Mouse (Mus musculus): ENCODE measurements around the gene Tgif1. TPM values are rescaled to one million over a fixed set of nuclear protein-coding genes. Genes with fewer than 3 reads are reported as not detected.
"Not testable (repeated sequence)": the region's sequence is repeated elsewhere in the genome, so short reads cannot be mapped to it uniquely, and the experiment has no call there.

The Tgif1 gene
- total RNA-seq, 2 experiments from 2014 or later = 35.7 to 51.8 TPM

DNA sequence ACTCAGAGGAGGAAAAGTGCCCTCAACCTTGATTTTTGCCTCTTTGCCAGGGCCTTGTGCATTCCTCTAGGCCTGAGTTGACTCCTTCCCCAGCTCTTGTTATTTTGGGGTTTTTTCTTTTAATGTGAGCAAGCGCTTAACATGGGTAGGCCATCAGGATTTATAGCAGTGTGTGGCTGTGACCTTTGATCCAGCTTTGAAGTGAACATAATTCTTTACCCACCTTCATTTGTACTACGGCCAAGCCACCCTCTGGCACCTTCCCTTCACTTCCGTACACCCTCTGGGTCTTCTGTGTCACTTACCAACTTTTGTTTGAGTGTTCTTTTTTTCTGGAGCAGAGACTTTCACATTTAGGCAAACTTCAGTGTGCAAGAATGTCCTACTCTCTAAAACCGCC is 10.1 kb downstream of the Tgif1 start:
- no peak for DNase-seq

DNA sequence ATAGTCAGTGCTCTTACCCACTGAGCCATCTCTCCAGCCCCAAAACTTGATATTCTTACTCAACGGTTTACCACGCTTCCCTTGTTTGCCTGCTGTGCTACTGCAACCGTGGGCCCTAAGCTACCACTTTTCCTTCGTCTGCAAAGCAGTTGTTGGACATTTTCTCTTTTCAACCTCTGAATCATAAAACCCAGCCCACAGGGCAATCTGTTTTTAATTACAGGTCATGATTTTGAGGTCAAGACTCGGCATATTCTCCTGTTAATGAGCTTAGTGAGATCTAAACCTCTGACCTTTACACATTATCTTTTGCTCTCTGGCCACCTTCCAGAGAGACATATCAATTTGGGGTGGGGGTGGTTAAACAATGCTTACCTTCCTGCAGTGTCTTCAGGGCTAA is 14.8 kb downstream of the Tgif1 start:
- no peak for DNase-seq

DNA sequence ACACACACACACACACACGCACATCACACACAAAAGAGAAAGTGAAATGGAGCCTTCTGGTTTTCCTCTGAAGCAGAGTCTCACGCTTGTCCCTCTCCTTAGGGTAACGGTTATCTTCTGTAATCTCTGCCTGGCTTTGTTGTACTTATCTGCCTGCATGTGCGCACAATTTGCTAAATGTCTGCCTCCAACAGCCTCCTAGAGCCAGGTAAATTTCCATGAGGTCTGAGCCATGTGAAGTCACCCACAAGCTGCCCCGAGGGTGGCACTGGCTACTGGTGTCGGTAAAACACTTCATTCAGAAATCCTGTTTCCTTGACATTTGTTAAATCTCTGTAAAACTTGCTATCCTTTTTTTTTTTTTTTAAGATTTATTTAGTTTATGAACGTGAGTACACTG is 15.3 kb downstream of the Tgif1 start:
- no peak for DNase-seq

DNA sequence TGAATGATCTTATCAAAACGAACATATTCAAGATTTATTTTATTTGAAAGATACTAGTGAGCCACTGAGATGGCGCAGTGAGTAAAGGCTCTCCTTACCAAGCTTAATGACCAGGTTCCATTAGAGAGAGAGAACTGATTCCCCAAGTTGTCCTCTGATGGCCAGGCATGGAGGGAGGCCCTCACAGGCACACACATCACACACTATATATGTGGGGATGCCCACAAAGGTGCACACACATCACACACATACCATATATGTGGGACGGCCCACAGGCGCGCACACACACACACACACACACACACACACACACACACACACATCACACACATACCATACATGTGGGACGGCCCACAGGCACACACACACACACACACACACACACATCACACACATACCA is 15.9 kb downstream of the Tgif1 start:
- not testable (repeated sequence) for DNase-seq

DNA sequence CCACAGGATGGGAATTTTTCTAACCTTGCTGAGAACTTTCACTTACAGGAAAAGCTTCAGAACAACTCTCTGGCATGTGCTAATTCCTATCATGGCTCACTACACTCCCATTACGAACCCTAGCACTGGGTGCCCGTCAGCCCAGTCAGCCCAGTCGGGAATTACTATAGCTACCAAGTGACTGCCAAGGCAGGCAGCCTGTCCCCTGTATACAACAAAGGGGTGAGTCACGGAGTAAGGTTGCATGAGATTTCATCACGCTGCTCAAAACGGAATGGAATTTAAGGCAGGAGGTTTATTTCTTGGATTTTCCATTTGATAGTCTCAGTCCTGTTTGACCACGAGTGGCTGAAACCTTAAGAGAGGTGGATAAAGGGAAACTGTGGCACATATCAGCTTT is 16.5 kb downstream of the Tgif1 start:
- DNase-seq = peak; percentile 56

DNA sequence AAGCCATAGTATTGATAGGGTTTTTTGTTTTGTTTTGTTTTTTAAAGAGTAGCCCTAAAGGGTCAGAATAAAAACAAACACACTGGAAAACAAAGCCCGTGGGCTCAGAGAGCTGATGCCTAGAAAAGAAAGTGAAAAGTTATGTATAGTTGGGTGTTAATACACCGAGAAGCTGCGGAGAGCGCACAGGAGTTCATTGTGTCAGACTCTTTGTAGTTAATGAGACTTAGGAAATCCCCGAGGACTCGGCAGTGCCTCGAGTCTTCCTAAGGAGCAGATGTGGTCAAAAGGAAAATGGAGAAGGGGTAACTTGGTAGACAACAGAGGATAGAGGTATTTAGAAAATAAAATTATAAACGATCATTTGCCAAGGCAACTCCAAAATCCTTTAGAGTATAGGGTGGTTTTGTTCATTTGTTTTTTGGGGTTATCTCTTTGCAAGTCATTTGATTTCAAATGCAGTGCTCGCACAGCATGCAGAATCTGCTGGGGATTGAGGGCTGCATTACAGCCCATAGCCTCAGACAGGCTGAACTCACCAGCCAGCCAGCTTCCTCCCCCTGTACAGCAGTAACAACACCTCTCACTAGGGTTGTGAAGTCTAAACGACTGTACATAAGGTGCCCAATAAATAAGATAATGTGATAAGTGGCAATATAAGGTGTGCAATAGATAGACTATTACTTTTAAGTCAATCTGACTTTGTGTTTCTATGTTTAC is 18.1 kb downstream of the Tgif1 start:
- DNase-seq = no peak

DNA sequence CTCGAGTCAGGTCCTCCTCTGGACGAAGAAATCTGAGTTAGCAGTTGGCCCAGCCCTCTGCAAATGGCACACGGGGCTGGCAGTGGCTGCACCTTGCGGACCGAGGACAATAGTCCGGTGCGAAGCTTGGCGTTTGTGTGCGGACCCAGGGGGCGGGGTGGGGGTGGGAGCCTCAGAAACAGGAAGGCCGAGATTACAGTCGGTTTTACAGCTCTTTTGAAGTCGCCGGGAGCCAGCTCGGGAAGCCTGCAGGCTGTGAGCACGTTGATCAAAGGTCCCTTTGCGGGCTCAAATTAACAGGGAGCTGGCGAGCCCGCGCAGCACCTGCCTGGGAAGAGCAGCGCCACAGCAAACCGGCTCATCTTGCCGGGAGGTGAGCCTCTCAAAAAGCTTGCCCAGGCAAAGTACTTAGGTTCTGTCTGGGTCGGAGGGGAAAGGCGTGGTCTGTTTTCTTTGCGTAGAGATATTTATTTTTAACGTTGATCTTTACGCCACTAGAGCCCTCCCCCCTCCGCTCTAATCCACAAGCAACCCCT is 18.8 kb downstream of the Tgif1 start:
- peak; percentile 56 for DNase-seq

DNA sequence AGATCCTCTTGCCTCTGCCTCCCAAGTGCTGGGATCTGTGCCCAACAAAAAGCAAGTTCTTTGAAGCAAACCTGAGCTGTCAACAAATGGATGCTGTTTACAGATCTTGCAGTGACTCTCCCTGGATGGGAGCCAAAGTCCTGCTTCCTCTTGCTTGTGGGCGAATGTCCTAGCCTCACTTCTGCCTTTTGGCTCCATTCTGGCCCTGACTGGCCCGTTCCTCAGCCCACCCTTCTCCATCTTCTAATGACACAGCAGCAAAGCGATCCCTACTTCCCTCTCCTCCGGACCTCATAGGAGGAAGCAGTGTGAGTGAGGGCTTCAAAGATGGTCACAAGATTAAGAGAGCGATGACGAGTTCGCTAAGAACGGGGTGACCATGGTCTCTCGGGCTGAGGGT is 20.8 kb downstream of the Tgif1 start:
- peak; percentile 49 for DNase-seq

DNA sequence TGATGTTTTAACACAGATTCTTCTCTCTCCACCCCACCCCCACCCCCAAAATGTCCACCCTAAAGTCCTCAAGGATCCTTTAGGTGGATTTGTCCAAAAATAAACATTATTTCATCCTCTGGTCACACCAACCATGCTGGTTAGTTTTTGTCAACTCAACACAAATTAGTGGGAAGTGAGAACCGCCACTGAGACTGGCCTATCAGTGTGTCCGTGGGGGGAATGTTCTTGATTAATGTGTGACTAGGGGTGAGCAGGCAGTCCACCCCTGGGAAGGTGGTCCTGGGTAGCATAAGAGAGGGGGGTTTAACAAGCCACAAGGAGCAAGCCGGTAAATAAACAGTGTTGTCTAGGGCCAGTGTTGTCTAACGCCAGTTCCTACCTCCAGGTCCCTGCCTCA is 21.8 kb downstream of the Tgif1 start:
- DNase-seq = no peak

DNA sequence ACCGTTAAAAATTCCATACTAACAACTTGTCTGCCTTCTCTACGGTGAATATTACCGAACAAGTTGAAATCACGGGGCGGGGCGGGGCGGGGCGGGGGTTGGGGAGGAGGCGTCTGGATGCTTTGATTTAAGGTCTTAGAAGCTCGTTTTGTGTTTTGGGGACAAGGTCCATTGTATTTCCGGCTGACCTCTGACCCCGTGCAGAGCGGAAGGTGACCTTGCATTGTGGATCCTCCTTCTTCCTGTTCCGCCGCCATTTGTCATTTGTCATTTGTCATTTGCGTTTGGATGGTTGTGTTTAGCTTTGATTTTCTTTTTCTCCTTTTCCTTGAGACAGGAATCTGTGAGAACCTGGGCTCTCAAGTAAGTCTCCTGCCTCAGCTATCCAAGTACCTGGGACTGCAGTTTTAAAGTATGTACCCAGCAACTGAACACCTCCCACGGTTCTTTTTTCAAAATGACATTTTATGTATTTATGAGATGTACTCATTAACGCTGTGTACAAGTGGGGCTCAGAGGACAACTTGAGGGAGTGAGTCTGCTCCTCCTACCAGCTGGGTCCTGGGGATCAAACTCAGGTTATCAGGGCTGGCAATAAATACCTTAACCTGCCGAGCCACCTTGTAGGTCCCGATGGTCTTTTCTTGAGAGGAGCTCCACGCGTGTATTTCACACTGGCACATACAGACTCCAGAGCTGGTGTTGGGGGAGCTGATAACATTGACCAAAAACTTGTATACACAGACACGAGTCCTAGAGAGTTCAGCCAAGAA is 23.2 kb downstream of the Tgif1 start:
- no peak for DNase-seq

DNA sequence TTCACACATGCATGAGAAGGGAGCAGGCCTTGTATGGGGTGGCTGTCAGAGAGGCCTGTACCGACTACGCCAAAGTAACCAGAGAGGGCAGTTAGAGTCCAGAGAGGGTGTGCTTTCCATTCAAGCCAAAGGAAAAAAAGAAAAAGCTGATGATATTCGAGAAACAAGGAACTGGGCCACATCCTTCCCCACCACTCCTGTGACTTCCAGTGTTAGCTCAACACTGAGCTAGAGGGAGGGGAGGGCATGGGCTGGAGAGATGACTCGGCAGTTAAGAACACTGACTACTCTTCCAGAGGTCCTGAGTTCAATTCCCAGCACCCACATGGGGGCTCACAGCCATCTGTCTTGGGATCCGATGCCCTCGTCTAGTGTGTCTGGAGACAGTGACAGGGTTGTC is 24.1 kb downstream of the Tgif1 start:
- DNase-seq = no peak

DNA sequence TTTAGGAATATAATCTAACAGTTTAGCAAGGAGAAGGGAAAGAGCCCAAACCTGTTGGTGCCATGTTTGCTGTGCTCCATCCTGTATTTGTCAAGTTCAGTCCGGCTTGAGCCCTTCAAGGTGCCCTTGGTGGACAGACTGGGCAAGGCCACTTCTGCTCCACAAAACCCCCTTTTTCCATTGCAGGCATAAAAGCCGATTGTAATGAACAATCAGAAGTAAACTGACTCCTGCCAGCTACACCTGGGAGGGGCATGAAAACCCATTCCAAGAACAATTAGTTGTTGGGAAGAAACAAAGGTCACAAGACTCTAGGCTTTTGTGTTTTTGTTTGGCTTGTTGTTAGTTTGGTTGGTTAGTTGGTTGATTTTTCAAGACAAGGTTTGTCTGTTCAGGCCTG is 24.8 kb downstream of the Tgif1 start:
- no peak for DNase-seq

DNA sequence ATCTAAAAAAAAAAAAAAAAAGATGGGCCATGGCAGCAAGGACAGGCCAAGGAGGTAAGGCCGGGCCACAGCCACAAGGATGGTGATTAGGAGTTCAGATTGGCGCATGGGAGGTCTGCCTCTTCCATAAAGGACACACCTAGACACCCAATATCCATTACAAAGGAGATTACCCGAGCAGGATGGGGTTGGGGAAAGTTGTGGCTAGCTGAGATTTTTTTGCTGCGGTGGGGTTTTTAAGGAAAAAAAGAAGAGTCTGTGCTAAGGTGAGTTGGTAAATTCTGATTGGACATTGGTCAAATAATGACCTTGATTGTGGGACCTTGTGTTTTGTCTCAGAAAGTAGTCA is 25.2 kb downstream of the Tgif1 start:
- no peak for DNase-seq

DNA sequence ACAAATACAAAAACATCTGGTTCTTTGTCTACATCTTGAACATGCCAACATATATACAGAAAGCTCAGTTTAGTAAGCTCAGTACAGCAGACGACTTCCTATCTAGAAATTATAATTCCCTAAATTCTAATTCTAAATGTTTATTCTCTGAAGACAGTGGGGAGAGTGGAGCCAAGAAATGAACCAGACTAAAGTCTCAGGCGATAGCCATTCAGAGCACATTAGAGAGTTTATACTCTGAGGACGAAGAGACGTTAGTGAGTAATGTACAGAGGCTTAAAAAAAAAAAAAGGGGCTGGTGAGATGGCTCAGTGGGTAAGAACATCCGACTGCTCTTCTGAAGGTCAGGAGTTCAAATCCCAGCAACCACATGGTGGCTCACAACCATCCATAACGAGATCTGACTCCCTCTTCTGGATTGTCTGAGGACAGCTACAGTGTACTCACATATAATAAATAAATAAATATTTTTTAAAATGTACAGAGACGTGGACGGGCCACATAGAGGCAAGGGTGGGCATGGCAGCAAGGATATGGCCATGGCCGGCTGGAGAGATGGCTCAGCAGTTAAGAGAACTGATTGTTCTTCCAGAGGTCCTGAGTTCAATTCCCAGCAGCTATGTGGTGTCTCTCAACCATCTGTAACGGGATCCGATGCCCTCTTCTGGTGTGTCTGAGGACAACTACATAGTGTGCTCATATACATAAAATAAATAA is 25.7 kb downstream of the Tgif1 start:
- DNase-seq = not testable (repeated sequence)

DNA sequence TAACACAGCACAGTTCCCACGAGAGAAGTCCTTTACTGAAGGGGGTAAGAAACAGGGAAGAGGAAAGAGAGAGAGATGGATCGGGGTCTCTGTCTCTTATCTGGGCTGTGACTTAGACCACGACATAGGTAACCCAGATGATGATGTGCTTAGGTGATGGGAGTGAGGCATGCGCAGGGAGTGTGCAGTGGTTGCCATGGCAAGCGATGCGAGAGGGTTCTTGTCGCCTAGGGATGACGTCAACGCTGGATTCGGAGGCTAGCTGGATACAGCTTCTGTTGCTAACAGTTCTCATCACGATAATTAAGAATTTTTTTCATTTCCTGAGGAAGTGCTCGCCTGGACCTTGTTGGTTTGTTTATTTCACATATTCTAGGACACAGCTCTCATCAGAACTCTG is 27.1 kb downstream of the Tgif1 start:
- no peak for DNase-seq

DNA sequence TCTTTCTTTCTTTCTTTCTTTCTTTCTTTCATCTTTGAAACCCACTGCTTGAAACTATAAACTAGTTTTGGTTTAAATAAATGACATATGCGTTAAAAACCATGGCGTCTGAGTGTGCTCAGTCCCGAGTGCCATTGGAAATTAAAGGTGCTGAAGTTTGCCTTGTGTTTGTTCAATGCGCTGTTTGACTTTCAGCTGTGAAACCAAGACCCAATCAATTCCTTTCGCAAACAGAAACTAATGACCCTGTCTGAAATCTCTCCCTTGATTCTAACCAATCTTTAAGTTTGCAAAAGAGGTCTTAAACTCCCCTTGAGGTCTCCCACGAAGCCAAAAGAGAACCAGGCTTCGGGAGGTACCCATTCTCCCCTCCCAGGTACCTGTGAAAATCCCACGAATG is 30.3 kb downstream of the Tgif1 start:
- DNase-seq = no peak

DNA sequence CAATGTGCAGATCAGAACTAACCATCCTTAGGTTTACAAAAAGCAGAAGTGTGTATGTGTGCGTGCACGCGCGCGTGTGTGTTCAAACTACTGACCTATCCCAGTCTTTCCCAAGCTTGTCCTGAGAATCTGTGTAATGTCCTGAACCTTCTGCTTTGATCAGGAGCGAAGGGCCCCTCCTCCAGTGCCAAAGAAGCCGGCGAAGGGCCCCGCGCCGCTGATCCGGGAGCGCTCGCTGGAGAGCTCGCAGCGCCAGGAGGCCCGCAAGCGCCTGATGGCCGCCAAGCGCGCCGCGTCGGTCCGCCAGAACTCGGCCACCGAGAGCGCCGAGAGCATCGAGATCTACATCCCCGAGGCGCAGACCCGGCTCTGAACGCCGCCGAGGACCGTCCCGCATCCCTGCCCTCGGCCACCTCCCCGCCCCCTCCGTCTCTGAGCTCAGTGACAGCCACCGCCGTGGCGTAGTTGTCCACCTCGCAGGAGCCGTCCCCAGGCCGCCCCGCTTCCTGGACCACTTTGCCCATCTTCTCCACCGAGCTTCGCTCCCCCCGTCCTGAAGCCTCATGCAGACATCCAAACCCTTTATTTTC is 35.4 kb downstream of the Tgif1 start:
- peak; percentile 56 for DNase-seq

DNA sequence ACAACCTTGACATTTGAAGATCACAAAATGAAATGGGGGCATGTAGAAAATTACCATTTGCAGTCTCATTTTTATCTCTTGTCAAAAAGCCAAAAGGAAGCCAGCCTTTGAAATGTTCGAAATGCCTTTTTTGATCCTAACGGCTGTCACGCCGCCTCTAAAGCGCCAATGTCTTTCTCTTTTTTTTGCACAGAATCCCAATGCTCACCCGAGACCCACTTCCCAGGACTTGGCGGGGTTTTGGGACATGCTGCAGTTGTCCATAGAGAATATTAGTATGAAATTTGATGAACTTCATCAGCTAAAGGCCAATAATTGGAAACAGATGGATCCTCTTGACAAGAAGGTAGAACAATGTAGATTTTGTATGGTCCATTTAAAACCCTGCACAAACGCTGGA is 38.3 kb downstream of the Tgif1 start:
- DNase-seq = no peak

DNA sequence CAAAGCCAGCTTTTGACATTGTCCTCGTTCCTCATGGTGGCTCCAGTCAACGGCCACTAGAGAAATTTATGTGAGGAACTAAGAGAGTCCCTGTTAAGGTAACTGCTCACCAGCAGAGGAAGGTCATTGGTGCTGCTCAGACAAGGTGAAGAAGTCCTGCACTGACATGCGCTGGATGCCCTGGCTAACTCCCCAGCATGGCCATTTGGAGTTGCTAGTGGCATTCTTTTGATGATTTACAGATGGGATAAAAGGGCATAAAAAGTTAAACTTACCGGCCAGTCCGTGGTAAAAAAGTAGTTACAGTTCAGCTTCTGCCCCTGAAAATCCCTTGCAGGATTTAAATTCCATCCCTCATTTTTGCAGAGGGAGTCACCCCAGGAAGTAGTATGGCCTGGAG is 42.6 kb downstream of the Tgif1 start:
- DNase-seq = no peak

DNA sequence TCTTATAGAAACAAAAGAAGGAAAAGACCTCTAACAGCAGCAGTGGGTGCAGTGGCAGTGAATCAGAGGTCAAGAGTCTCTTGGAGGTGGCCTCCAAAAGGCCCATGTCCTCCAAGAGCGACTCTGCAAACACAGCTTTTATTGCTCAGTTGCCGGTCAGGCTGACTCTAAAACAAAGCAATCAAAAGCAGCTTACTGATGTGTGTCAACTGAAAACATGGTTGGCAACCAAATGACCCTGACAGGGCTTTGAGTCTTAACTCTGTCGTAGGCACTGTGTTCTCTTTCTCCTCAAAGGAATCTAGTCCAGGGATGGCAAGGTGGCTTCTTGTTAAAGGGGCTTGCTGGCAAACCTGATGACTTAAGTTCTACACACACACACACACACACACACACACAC is 43.6 kb downstream of the Tgif1 start:
- no peak for DNase-seq

DNA sequence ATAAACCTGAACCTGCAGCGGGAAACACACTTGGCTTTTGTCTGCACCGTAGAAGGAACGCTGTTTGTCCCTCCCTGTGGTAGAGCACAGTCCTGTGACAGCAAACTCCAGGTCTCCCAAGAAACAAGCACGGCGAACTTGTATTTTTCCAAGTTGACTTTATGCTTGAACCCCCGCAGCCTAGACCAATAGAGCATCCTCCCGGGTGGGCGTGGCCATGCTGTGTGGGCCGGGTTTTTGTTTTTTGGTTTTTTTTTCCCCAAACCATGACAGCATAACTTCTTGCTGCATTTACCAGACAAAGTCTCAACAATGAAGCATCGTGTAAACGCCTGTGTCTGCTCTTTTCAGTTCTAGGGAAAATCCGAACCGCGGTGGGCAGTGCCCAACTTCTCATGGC is 44.5 kb downstream of the Tgif1 start:
- DNase-seq = peak; percentile 70

DNA sequence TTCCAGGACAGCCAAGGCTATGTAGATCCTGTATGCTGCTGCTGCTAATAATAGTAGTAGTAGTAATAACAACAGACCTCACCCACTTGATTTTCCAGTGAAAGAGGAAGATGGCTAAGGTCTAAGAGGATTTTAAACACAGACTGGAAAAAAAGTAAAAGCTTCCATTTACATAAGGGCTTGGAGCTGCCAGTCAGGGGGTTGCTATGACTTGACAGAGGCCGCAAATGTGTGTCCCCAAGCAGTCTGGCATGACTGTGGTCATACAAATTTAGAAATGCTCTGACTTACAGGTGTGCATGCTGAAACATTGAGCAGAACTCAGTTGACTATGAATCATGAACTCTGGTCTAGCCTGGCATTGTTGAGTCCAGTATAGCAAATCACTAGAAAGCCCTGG is 45.5 kb downstream of the Tgif1 start:
- no peak for DNase-seq

DNA sequence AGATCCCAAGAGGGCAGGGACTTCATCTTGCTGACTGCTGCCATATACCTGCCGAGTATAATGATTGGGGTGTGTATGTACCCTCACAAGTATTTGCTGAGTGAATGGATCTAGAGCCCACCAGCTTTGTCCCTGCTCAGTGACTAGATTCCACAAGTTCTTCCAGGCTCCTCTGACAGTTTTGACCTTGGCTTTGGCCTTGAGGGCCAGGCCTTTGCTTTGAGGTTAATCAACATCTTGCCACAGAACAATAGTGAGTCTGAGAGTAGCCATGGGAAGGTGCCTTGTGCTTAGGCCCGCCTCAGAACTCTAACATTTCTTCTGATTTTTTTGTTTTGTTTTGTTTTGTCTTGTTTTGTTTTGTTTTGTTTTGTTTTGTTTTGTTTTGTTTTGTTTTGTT is 46.7 kb downstream of the Tgif1 start:
- DNase-seq = no peak
